Mouse (Mus musculus) gastrocnemius, postnatal 10 days (tissue): Measurements from ENCODE around the gene Pwwp2a. TPM values are rescaled to one million over a fixed set of nuclear protein-coding genes. Genes with fewer than 3 reads are reported as not detected.

Experiments used
- DNase-seq: peaks from one replicate; pipeline ENCODE4 v3.0.0; 2021; ENCODE audit warnings: mixed read lengths
- total RNA-seq, 2 experiments: library from RNA; stranded (reverse); gene quantifications; 2 replicates each; pipeline ENCODE4 v1.2.3; 2021

Gene Pwwp2a
- total RNA-seq, 2 experiments from 2014 or later: 21.0 to 25.7 TPM

DNA sequence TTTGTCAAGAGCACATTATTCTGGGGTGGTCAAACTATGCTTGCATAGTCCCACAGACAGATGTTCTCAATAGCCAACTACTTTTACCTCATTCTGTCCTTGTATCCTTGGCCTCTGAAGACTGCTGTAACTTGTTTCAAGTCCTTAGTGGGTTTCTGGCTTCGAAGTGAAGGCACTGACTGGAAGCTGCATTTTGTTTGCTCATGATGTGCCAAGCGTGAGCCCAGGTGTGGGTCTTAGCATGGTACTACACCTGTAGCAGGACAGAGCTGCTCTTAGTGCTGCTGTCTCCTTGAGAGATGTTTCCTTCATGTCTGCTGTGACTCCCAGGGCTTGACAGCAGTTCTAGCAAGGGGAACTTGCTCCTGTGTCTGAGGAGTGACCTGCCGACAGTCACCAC is 41.6 kb downstream of the Pwwp2a start:
- no peak for DNase-seq

- no peak for DNase-seq
Observed at GRCm38 (mm10) chr11:43727796-43728195, 46.0 kb downstream of the Pwwp2a start.

GRCm38 (mm10) chr11:43728737-43729301 is 47.0 kb downstream of the Pwwp2a start:
- no peak for DNase-seq

- DNase-seq: peak; percentile 94
Observed at GRCm38 (mm10) chr11:43747233-43748226, 65.7 kb downstream of the Pwwp2a start, which contains the start of gene Ttc1. Ttc1 (minus strand) TSS chr11:43748008.

- no peak for DNase-seq
Observed at GRCm38 (mm10) chr11:43751542-43751941, 69.7 kb downstream of the Pwwp2a start.

GRCm38 (mm10) chr11:43754568-43754967 is 72.8 kb downstream of the Pwwp2a start:
- DNase-seq: no peak

GRCm38 (mm10) chr11:43755411-43755810 is 73.6 kb downstream of the Pwwp2a start:
- DNase-seq: no peak

DNA sequence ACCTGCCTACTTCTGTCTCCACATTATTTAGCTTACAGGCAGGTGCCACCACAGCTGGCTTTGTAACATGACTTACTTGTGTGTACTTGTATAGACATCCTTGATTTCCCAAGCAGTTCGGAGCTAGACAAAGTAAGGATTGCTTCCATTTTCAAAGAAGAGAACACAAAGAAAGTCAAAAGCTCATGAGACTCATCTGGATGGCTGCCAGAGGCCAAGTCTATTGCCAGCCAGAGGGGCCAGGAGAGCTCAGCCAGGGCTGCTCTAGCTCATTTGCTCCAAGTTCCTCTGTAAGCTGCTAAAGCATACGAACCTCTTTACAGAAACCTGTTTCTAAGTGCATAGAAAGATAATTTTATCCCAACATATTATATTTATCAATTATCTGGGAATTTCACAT is 76.6 kb downstream of the Pwwp2a start:
- no peak for DNase-seq

- DNase-seq: peak; percentile 73
Observed at GRCm38 (mm10) chr11:43766922-43767648, 85.3 kb downstream of the Pwwp2a start.

DNA sequence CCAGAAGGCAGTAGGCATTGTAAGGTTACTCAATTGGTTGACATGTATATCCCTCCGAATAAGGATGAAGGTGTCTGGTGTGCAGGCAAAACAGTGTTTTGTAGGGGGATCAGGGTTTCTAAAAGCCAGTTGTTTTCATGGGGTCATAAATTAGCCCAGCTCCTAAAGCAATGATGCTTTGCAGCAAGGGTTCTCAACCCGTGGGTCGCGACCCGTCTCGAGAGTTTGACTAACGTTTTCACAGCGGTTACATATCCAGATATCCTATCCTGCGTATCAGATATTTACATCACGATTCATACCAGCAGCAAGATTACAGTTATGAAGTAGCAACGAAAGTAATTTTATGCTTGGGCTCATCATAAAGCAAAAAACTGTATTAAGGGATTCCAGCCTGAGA is 86.0 kb downstream of the Pwwp2a start:
- DNase-seq: no peak

- DNase-seq: no peak
Observed at GRCm38 (mm10) chr11:43770110-43770509, 88.3 kb downstream of the Pwwp2a start.

Other genes with a start within 250 kb of the Pwwp2a start
- gene Slu7, start 248.3 kb upstream of the Pwwp2a start, total RNA-seq: 10 to 100 TPM; 28.9 to 31.5 TPM
- 10 to 100 TPM; 27.9 to 31.1 TPM for gene C1qtnf2, start 207.7 kb upstream of the Pwwp2a start, total RNA-seq
- gene Ccnjl, start 153.2 kb upstream of the Pwwp2a start, total RNA-seq: 1 to 10 TPM; 1.0 to 1.3 TPM
- under 1 TPM; 0.26 to 0.45 TPM for gene 4933415A04Rik, start 95.0 kb upstream of the Pwwp2a start, total RNA-seq
- not detected for gene Fabp6, start 80.5 kb upstream of the Pwwp2a start, total RNA-seq
- 10 to 100 TPM; 43.5 to 46.9 TPM for gene Ttc1, start 66.0 kb downstream of the Pwwp2a start, total RNA-seq
- gene Adra1b, start 219.2 kb downstream of the Pwwp2a start, total RNA-seq: under 1 TPM; 0.41 to 0.59 TPM